Mouse (Mus musculus) embryonic facial prominence, embryonic 15.5 days (tissue): Measurements from ENCODE around the gene Nxpe3. TPM values are rescaled to one million over a fixed set of nuclear protein-coding genes. Genes with fewer than 3 reads are reported as not detected.
"Not testable (repeated sequence)": the region's sequence is repeated elsewhere in the genome, so short reads cannot be mapped to it uniquely, and the experiment has no call there.

ENCODE experiments used
- ATAC-seq: fragments of 200-750 bp; cut with Nextera tagmentation; 2 replicates; pipeline ENCODE4 v1.8.0; 2017; ENCODE audit warnings: low read depth, moderate TSS enrichment; ENCODE audit not compliant: insufficient number of reproducible peaks, low FRiP score, low TSS enrichment
- H3K27ac ChIP-seq: fragments of 300-500 bp; sonication (generic); replicated peaks from 2 replicates; pipeline ENCODE4 v1.5.1; 2015; ENCODE audit warnings: mild to moderate bottlenecking, inconsistent platforms
- H3K27me3 ChIP-seq: fragments of 300-500 bp; sonication (generic); 2 replicates; pipeline ENCODE4 v1.6.1; 2015; ENCODE audit warnings: inconsistent platforms
- H3K36me3 ChIP-seq: fragments of 300-500 bp; sonication (generic); 2 replicates; pipeline ENCODE4 v1.6.1; 2015; ENCODE audit warnings: mild to moderate bottlenecking, inconsistent platforms
- H3K4me1 ChIP-seq: fragments of 300-500 bp; sonication (generic); 2 replicates; pipeline ENCODE4 v1.6.1; 2015; ENCODE audit warnings: inconsistent platforms
- H3K4me2 ChIP-seq: fragments of 300-500 bp; sonication (generic); replicated peaks from 2 replicates; pipeline ENCODE4 v1.6.1; 2015; ENCODE audit warnings: mild to moderate bottlenecking, inconsistent platforms
- H3K4me3 ChIP-seq: fragments of 300-500 bp; sonication (generic); replicated peaks from 2 replicates; pipeline ENCODE4 v1.5.1; 2015; ENCODE audit warnings: mild to moderate bottlenecking, inconsistent platforms
- H3K9ac ChIP-seq: fragments of 300-500 bp; sonication (generic); 2 replicates; pipeline ENCODE4 v1.6.1; 2015; ENCODE audit warnings: inconsistent platforms
- H3K9me3 ChIP-seq: fragments of 300-500 bp; sonication (generic); replicated peaks from 2 replicates; pipeline ENCODE4 v1.6.1; 2016; ENCODE audit warnings: inconsistent platforms
- WGBS: fragments of 180-500 bp; shearing (Covaris S2); methylation state at CpG from one replicate; pipeline ENCODE4 v1.1.7; 2015; 5-methylcytosine and 5-hydroxymethylcytosine counted together
- polyA plus RNA-seq: library from polyadenylated mRNA; unstranded; fragments of >200 nt; fragmentation: Nextera tagmentation; extraction: Ambion mirVana; gene quantifications from 2 replicates; pipeline ENCODE4 v1.2.1, GENCODE M21; 2015

Nxpe3 gene
- polyA plus RNA-seq, 1 experiment from 2014 or later: 0.67 TPM

- 88% methylated on average over 3 of the region's 3 CpGs for WGBS
- no peaks in the 10 kb centered on the region for H3K36me3 ChIP-seq
- H3K9ac ChIP-seq: no peak overlapping the region
- ATAC-seq: no peak
- H3K9me3 ChIP-seq: no peaks in the 10 kb centered on the region
- no peak overlapping the region for H3K4me3 ChIP-seq
- no peak overlapping the region for H3K27ac ChIP-seq
- no peaks in the 10 kb centered on the region for H3K27me3 ChIP-seq
- H3K4me1 ChIP-seq: 0 out of 2 replicates have a peak, but pooled peaks cover under 1% of the 10 kb centered on the region
- H3K4me2 ChIP-seq: no peak overlapping the region
Observed at GRCm38 (mm10) chr16:55889451-55889850, 5.6 kb downstream of the Nxpe3 start.

- H3K27ac ChIP-seq: no peak overlapping the region
- WGBS: 79% methylated on average over 3 of the region's 3 CpGs
- ATAC-seq: no peak
- no peak overlapping the region for H3K4me3 ChIP-seq
- H3K9ac ChIP-seq: no peak overlapping the region
- no peak overlapping the region for H3K4me2 ChIP-seq
- no peaks in the 10 kb centered on the region for H3K4me1 ChIP-seq
- H3K9me3 ChIP-seq: no peaks in the 10 kb centered on the region
- no peaks in the 10 kb centered on the region for H3K27me3 ChIP-seq
- H3K36me3 ChIP-seq: no peaks in the 10 kb centered on the region
Observed at GRCm38 (mm10) chr16:55888584-55888960, 6.5 kb downstream of the Nxpe3 start.

GRCm38 (mm10) chr16:55887814-55888583 lies 7.1 kb downstream of the Nxpe3 start:
- H3K27ac ChIP-seq: no peak overlapping the region
- no peaks in the 10 kb centered on the region for H3K27me3 ChIP-seq
- no peaks in the 10 kb centered on the region for H3K9me3 ChIP-seq
- H3K36me3 ChIP-seq: no peaks in the 10 kb centered on the region
- no peak for ATAC-seq
- H3K4me3 ChIP-seq: no peak overlapping the region
- no peak overlapping the region for H3K4me2 ChIP-seq
- 62% methylated on average over 7 of the region's 7 CpGs for WGBS
- no peak overlapping the region for H3K9ac ChIP-seq
- no peaks in the 10 kb centered on the region for H3K4me1 ChIP-seq

GRCm38 (mm10) chr16:55884246-55884645 lies 10.8 kb downstream of the Nxpe3 start:
- Histone ChIP-seq H3K9ac (no peak overlapping the region), H3K36me3 (no peaks in the 10 kb centered on the region), H3K27me3 (no peaks in the 10 kb centered on the region), H3K9me3 (no peaks in the 10 kb centered on the region), H3K4me1 (no peaks in the 10 kb centered on the region), H3K4me3 (no peak overlapping the region), H3K27ac (no peak overlapping the region), H3K4me2 (no peak overlapping the region)
- ATAC-seq: 0 out of 2 replicates have a peak, but pooled peaks have one; percentile 39
- 81% methylated on average over 11 of the region's 11 CpGs for WGBS

GRCm38 (mm10) chr16:55876025-55876424 lies 19.1 kb downstream of the Nxpe3 start:
- no peak for ATAC-seq
- Histone ChIP-seq H3K9me3 (no peaks in the 10 kb centered on the region), H3K36me3 (no peaks in the 10 kb centered on the region), H3K4me1 (no peaks in the 10 kb centered on the region), H3K9ac (no peak overlapping the region), H3K27ac (no peak overlapping the region), H3K4me3 (no peak overlapping the region), H3K27me3 (no peaks in the 10 kb centered on the region), H3K4me2 (no peak overlapping the region)
- WGBS: 57% methylated on average over 6 of the region's 6 CpGs

GRCm38 (mm10) chr16:55863832-55864231 lies 31.3 kb downstream of the Nxpe3 start:
- Histone ChIP-seq H3K27ac (no peak overlapping the region), H3K27me3 (no peaks in the 10 kb centered on the region), H3K9me3 (no peaks in the 10 kb centered on the region), H3K4me3 (no peak overlapping the region), H3K4me1 (no peaks in the 10 kb centered on the region), H3K4me2 (no peak overlapping the region), H3K9ac (no peak overlapping the region), H3K36me3 (no peaks in the 10 kb centered on the region)
- 59% methylated on average over 4 of the region's 4 CpGs for WGBS
- no peak for ATAC-seq

- no peak overlapping the region for H3K4me3 ChIP-seq
- no peak overlapping the region for H3K4me2 ChIP-seq
- no peaks in the 10 kb centered on the region for H3K9me3 ChIP-seq
- ATAC-seq: no peak
- WGBS: 24% methylated on average over 7 of the region's 7 CpGs
- no peaks in the 10 kb centered on the region for H3K36me3 ChIP-seq
- H3K27ac ChIP-seq: no peak overlapping the region
- no peaks in the 10 kb centered on the region for H3K27me3 ChIP-seq
- no peak overlapping the region for H3K9ac ChIP-seq
- no peaks in the 10 kb centered on the region for H3K4me1 ChIP-seq
Observed at GRCm38 (mm10) chr16:55863149-55863815, 31.8 kb downstream of the Nxpe3 start.

GRCm38 (mm10) chr16:55861104-55861503 lies 34.0 kb downstream of the Nxpe3 start:
- 70% methylated on average over 3 of the region's 3 CpGs for WGBS
- no peak overlapping the region for H3K9ac ChIP-seq
- no peak for ATAC-seq

GRCm38 (mm10) chr16:55859421-55859820 lies 35.7 kb downstream of the Nxpe3 start:
- H3K27ac ChIP-seq, H3K4me3 ChIP-seq, H3K4me1 ChIP-seq, H3K9me3 ChIP-seq, H3K36me3 ChIP-seq, ATAC-seq, H3K27me3 ChIP-seq, H3K9ac ChIP-seq, H3K4me2 ChIP-seq: not testable (repeated sequence)
- 89% methylated on average over 4 of the region's 4 CpGs for WGBS

More at GRCm38 (mm10) chr16:55861104-55861503, 34.0 kb downstream of the Nxpe3 start:
- Histone ChIP-seq H3K4me1 (no peaks in the 10 kb centered on the region), H3K9me3 (no peaks in the 10 kb centered on the region), H3K36me3 (no peaks in the 10 kb centered on the region), H3K27me3 (no peaks in the 10 kb centered on the region), H3K27ac (no peak overlapping the region), H3K4me2 (no peak overlapping the region), H3K4me3 (no peak overlapping the region)

- Histone ChIP-seq H3K4me1 (no peaks in the 10 kb centered on the region), H3K27ac (no peak overlapping the region), H3K9me3 (no peaks in the 10 kb centered on the region), H3K4me2 (no peak overlapping the region), H3K4me3 (no peak overlapping the region), H3K9ac (no peak overlapping the region), H3K27me3 (no peaks in the 10 kb centered on the region), H3K36me3 (no peaks in the 10 kb centered on the region)
- ATAC-seq: no peak
- 62% methylated on average over 6 of the region's 6 CpGs for WGBS
Observed at GRCm38 (mm10) chr16:55858465-55858864, 36.6 kb downstream of the Nxpe3 start.

GRCm38 (mm10) chr16:55852943-55853727 lies 42.0 kb downstream of the Nxpe3 start:
- no peaks in the 10 kb centered on the region for H3K4me1 ChIP-seq
- H3K36me3 ChIP-seq: no peaks in the 10 kb centered on the region
- no peak overlapping the region for H3K4me2 ChIP-seq
- no peaks in the 10 kb centered on the region for H3K9me3 ChIP-seq
- H3K27ac ChIP-seq: no peak overlapping the region
- H3K9ac ChIP-seq: no peak overlapping the region
- H3K27me3 ChIP-seq: no peaks in the 10 kb centered on the region
- no peak overlapping the region for H3K4me3 ChIP-seq
- ATAC-seq: no peak
- WGBS: 57% methylated on average over 19 of the region's 19 CpGs
